Mouse (Mus musculus) liver, embryonic 11.5 days (tissue): Measurements from ENCODE around the gene Dynlt1c. TPM values are rescaled to one million over a fixed set of nuclear protein-coding genes. Genes with fewer than 3 reads are reported as not detected.
"Not testable (repeated sequence)": the region's sequence is repeated elsewhere in the genome, so short reads cannot be mapped to it uniquely, and the experiment has no call there.

Experiments used
- ATAC-seq: fragments of 200-750 bp; cut with Nextera tagmentation; replicated peaks from 2 replicates; pipeline ENCODE4 v1.8.0; 2017; ENCODE audit warnings: moderate number of reproducible peaks, mild to moderate bottlenecking, moderate TSS enrichment, moderate library complexity; ENCODE audit not compliant: low FRiP score
- DNase-seq: peaks from one replicate; pipeline ENCODE4 v3.0.0-alpha.2; 2017; ENCODE audit warnings: low spot score
- H3K27ac ChIP-seq: fragments of 300-500 bp; sonication (generic); 2 replicates; pipeline ENCODE4 v1.5.1; 2014; ENCODE audit warnings: mild to moderate bottlenecking, low read depth, low read length, control low read depth
- H3K27me3 ChIP-seq: fragments of 300-500 bp; sonication (generic); replicated peaks from 2 replicates; pipeline ENCODE4 v1.6.1; 2014; ENCODE audit warnings: low read length, mixed read lengths; ENCODE audit not compliant: control insufficient read depth, insufficient read depth
- H3K36me3 ChIP-seq: fragments of 300-500 bp; sonication (generic); 2 replicates; pipeline ENCODE4 v1.6.1; 2014; ENCODE audit warnings: mild to moderate bottlenecking, low read length, moderate library complexity, mixed read lengths; ENCODE audit not compliant: control insufficient read depth, insufficient read depth
- H3K4me1 ChIP-seq: fragments of 300-500 bp; sonication (generic); replicated peaks from 2 replicates; pipeline ENCODE4 v1.6.1; 2014; ENCODE audit warnings: low read length, mixed read lengths; ENCODE audit not compliant: control insufficient read depth, insufficient read depth
- H3K4me2 ChIP-seq: fragments of 300-500 bp; sonication (generic); 2 replicates; pipeline ENCODE4 v1.6.1; 2014; ENCODE audit warnings: mild to moderate bottlenecking, control low read depth, moderate library complexity
- H3K4me3 ChIP-seq: fragments of 300-500 bp; sonication (generic); 2 replicates; pipeline ENCODE4 v1.5.1; 2014; ENCODE audit warnings: low read depth, low read length, control low read depth
- H3K9ac ChIP-seq: fragments of 300-500 bp; sonication (generic); 2 replicates; pipeline ENCODE4 v1.6.1; 2014; ENCODE audit warnings: low read depth, low read length, control low read depth
- H3K9me3 ChIP-seq: fragments of 300-500 bp; sonication (generic); 2 replicates; pipeline ENCODE4 v1.6.1; 2016; ENCODE audit warnings: low read length, inconsistent platforms, mixed read lengths; ENCODE audit not compliant: control insufficient read depth
- WGBS: fragments of 180-500 bp; shearing (Covaris S2); extraction: QIAGEN DNeasy Blood & Tissue Kit; methylation state at CpG from one replicate; pipeline ENCODE4 v1.1.7; 2014; 5-methylcytosine and 5-hydroxymethylcytosine counted together
- polyA plus RNA-seq: library from polyadenylated mRNA; unstranded; fragments of >200 nt; fragmentation: Nextera tagmentation; extraction: Ambion mirVana; gene quantifications from 2 replicates; pipeline ENCODE4 v1.2.1, GENCODE M21; 2014

Gene Dynlt1c
- polyA plus RNA-seq, 1 experiment from 2014 or later: 20.2 TPM

GRCm38 (mm10) chr17:6624926-6625558 is 23.6 kb downstream of the Dynlt1c start:
- 70% methylated on average over 1 of the region's 6 CpGs for WGBS
- not testable (repeated sequence) for ATAC-seq, H3K4me1 ChIP-seq, H3K27me3 ChIP-seq, DNase-seq, H3K9ac ChIP-seq, H3K9me3 ChIP-seq, H3K36me3 ChIP-seq, H3K4me3 ChIP-seq, H3K27ac ChIP-seq, H3K4me2 ChIP-seq

- H3K36me3 ChIP-seq, ATAC-seq, H3K4me1 ChIP-seq, H3K4me3 ChIP-seq, H3K27me3 ChIP-seq, H3K9ac ChIP-seq, DNase-seq, H3K9me3 ChIP-seq, H3K4me2 ChIP-seq, H3K27ac ChIP-seq: not testable (repeated sequence)
- WGBS: 83% methylated on average over 4 of the region's 4 CpGs
These were observed 28.9 kb downstream of the Dynlt1c start for GRCm38 (mm10) chr17:6630398-6630797.

GRCm38 (mm10) chr17:6632850-6633249 is 31.4 kb downstream of the Dynlt1c start:
- H3K4me2 ChIP-seq, H3K27ac ChIP-seq, H3K9me3 ChIP-seq, H3K9ac ChIP-seq, DNase-seq, ATAC-seq, H3K4me1 ChIP-seq, H3K36me3 ChIP-seq, H3K27me3 ChIP-seq, H3K4me3 ChIP-seq: not testable (repeated sequence)
- WGBS: 88% methylated on average over 6 of the region's 6 CpGs

GRCm38 (mm10) chr17:6635781-6636180 is 34.3 kb downstream of the Dynlt1c start:
- H3K4me1 ChIP-seq, ATAC-seq: not testable (repeated sequence)
- WGBS: 82% methylated on average over 1 of the region's 4 CpGs

GRCm38 (mm10) chr17:6636861-6637260 is 35.4 kb downstream of the Dynlt1c start:
- DNase-seq: no peak
- Histone ChIP-seq H3K4me3 (no peak overlapping the region), H3K36me3 (no peaks in the 10 kb centered on the region), H3K4me1 (no peaks in the 10 kb centered on the region), H3K27me3 (no peaks in the 10 kb centered on the region), H3K9me3 (no peaks in the 10 kb centered on the region), H3K9ac (no peak overlapping the region), H3K4me2 (no peak overlapping the region), H3K27ac (no peak overlapping the region)
- no peak for ATAC-seq
- WGBS: 73% methylated on average over 5 of the region's 5 CpGs

More at GRCm38 (mm10) chr17:6635781-6636180, 34.3 kb downstream of the Dynlt1c start:
- not testable (repeated sequence) for H3K27ac ChIP-seq, H3K9me3 ChIP-seq, DNase-seq, H3K36me3 ChIP-seq, H3K9ac ChIP-seq, H3K4me2 ChIP-seq, H3K4me3 ChIP-seq, H3K27me3 ChIP-seq

- not testable (repeated sequence) for H3K9me3 ChIP-seq, ATAC-seq, DNase-seq, H3K4me1 ChIP-seq, H3K9ac ChIP-seq, H3K36me3 ChIP-seq, H3K4me2 ChIP-seq, H3K4me3 ChIP-seq, H3K27ac ChIP-seq, H3K27me3 ChIP-seq
- WGBS: 87% methylated on average over 4 of the region's 4 CpGs
These were observed 36.0 kb downstream of the Dynlt1c start for GRCm38 (mm10) chr17:6637434-6637833.

- H3K27me3 ChIP-seq, H3K4me3 ChIP-seq, ATAC-seq, H3K4me2 ChIP-seq, H3K9me3 ChIP-seq, DNase-seq, H3K4me1 ChIP-seq, H3K27ac ChIP-seq, H3K36me3 ChIP-seq, H3K9ac ChIP-seq: not testable (repeated sequence)
- 84% methylated on average over 7 of the region's 8 CpGs for WGBS
These were observed 37.0 kb downstream of the Dynlt1c start for GRCm38 (mm10) chr17:6638444-6638843.

GRCm38 (mm10) chr17:6639486-6639885 is 38.0 kb downstream of the Dynlt1c start:
- H3K9ac ChIP-seq, H3K4me1 ChIP-seq, H3K4me2 ChIP-seq, H3K27ac ChIP-seq, DNase-seq, H3K27me3 ChIP-seq, ATAC-seq, H3K9me3 ChIP-seq, H3K4me3 ChIP-seq, H3K36me3 ChIP-seq: not testable (repeated sequence)
- WGBS: 91% methylated on average over 14 of the region's 21 CpGs

- 83% methylated on average over 10 of the region's 10 CpGs for WGBS
- H3K27me3 ChIP-seq, H3K36me3 ChIP-seq, H3K9ac ChIP-seq, DNase-seq, ATAC-seq, H3K4me2 ChIP-seq, H3K4me1 ChIP-seq, H3K4me3 ChIP-seq, H3K9me3 ChIP-seq, H3K27ac ChIP-seq: not testable (repeated sequence)
These were observed 38.7 kb downstream of the Dynlt1c start for GRCm38 (mm10) chr17:6640044-6640637.
